Mouse (Mus musculus) embryonic fibroblast, embryonic 13.5 days (primary cell): ENCODE measurements around the gene Cryba4.

Experiments
- CTCF ChIP-seq: IDR thresholded peaks from 2 replicates; pipeline ENCODE4 v1.5.1; 2011; ENCODE audit warnings: mild to moderate bottlenecking, control low read depth, low read length, moderate library complexity, borderline replicate concordance; ENCODE audit not compliant: insufficient read depth
- POLR2A ChIP-seq: IDR thresholded peaks from 2 replicates; pipeline ENCODE4 v1.6.1; 2011; ENCODE audit warnings: low read depth, mild to moderate bottlenecking, control low read depth, low read length, moderate library complexity

DNA sequence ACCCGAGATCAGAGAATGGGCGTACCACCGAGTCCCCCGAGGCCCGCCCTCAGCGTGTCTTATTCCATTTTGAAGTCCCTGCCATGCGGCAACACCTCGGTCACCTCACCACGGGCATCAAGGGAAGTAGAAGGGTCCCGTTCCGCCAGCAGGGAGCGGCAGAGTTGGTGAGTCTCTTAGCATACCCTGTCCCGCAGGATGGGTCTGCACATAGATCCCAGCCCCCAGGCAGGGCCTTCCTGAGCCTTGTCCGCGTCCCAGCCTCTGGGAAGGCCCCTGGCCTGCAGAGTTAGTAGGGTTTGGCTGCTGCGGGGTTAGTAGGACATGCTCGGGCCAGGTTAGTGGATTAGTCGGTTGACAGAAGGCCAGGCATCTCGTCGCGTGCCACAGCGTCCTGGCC lies 35.3 kb downstream of the Cryba4 start:
- no peak for TF ChIP-seq POLR2A
- no peak for TF ChIP-seq CTCF
